ENCODE assay signal across 8 mouse cellular contexts in genomic region chrX:48424583-48424982, GRCm38 (mm10). TPM values are rescaled to one million over a fixed set of nuclear protein-coding genes. Genes with fewer than 3 reads are reported as not detected.
DNase-seq lines count a peak whose midpoint lies in the region; ATAC-seq and TF ChIP-seq lines count a peak whose summit lies in the region.

No protein-coding gene starts in this region.

- H3K4me1 ChIP-seq in intestine, postnatal 0 days (replicated peaks; ENCODE audit: control insufficient read depth, insufficient read depth, low read length): no peaks in the 10 kb centered on the region; the same call in 1 of the 2 replicates
- H3K4me1 ChIP-seq in forebrain, embryonic 13.5 days: no peaks in the 10 kb centered on the region
- no peaks in the 10 kb centered on the region; the same call in 1 of the 2 replicates for H3K4me1 ChIP-seq in hindbrain, embryonic 12.5 days

- no peaks in the 10 kb centered on the region for H3K27me3 ChIP-seq in intestine, postnatal 0 days (replicated peaks; ENCODE audit: control insufficient read depth, insufficient read depth, low read length)
- H3K27me3 ChIP-seq in forebrain, embryonic 13.5 days: no peaks in the 10 kb centered on the region
- no peaks in the 10 kb centered on the region for H3K27me3 ChIP-seq in hindbrain, embryonic 12.5 days

- H3K9ac ChIP-seq in intestine, postnatal 0 days (ENCODE audit: low read depth, low read length): no peak overlapping the region
- no peak overlapping the region for H3K9ac ChIP-seq in forebrain, embryonic 13.5 days
- H3K9ac ChIP-seq in hindbrain, embryonic 12.5 days: no peak overlapping the region

- DNase-seq in CD8-positive naive resting alpha-beta T cell, adult 2 months (ENCODE audit: low read depth in 2 of 2, low spot score in 2 of 2): peak; percentile 65 to 75
- peak; percentile 7 for DNase-seq in brain, adult 2 months (ENCODE audit: low read depth, low spot score)
- DNase-seq in lung, postnatal 25 days (ENCODE audit: low spot score): peak; percentile 65
- DNase-seq in thymus, postnatal 10 days (ENCODE audit: low spot score in 2 of 2): peak; percentile 61 to 73
- DNase-seq in left cerebral cortex, adult 2 months (ENCODE audit: extremely low spot score in 1 of 2, low spot score in 2 of 2): no peak

- H3K27ac ChIP-seq in intestine, postnatal 0 days (ENCODE audit: low read depth, low read length): peak overlapping the region; percentile 54
- H3K27ac ChIP-seq in left cerebral cortex, adult 2 months: no peak overlapping the region
- H3K27ac ChIP-seq in forebrain, embryonic 13.5 days: no peak overlapping the region
- H3K27ac ChIP-seq in hindbrain, embryonic 12.5 days: no peak overlapping the region

- TF ChIP-seq CTCF in intestine, postnatal 0 days (IDR thresholded peaks at IDR 0.05; ENCODE audit: low read depth): peak; percentile 38
- TF ChIP-seq CTCF in left cerebral cortex, adult 2 months (IDR thresholded peaks at IDR 0.05): no peak

- no peaks in the 10 kb centered on the region for H3K36me3 ChIP-seq in intestine, postnatal 0 days (ENCODE audit: control insufficient read depth, insufficient read depth)
- no peaks in the 10 kb centered on the region for H3K36me3 ChIP-seq in forebrain, embryonic 13.5 days (ENCODE audit: poor library complexity, severe bottlenecking)
- no peaks in the 10 kb centered on the region for H3K36me3 ChIP-seq in hindbrain, embryonic 12.5 days

- H3K9me3 ChIP-seq in intestine, postnatal 0 days (ENCODE audit: control insufficient read depth): no peaks in the 10 kb centered on the region
- H3K9me3 ChIP-seq in forebrain, embryonic 13.5 days (replicated peaks): no peaks in the 10 kb centered on the region
- H3K9me3 ChIP-seq in hindbrain, embryonic 12.5 days (replicated peaks): no peaks in the 10 kb centered on the region

- no peak overlapping the region; the same call in 1 of the 2 replicates for H3K4me3 ChIP-seq in intestine, postnatal 0 days (ENCODE audit: low read depth, low read length)
- H3K4me3 ChIP-seq in left cerebral cortex, adult 2 months: no peak overlapping the region
- H3K4me3 ChIP-seq in forebrain, embryonic 13.5 days: no peak overlapping the region
- H3K4me3 ChIP-seq in hindbrain, embryonic 12.5 days: no peak overlapping the region

- ATAC-seq in intestine, postnatal 0 days: peak; percentile 68
- no peak for ATAC-seq in forebrain, embryonic 13.5 days
- ATAC-seq in hindbrain, embryonic 12.5 days (ENCODE audit: low FRiP score): no peak

- H3K4me2 ChIP-seq in intestine, postnatal 0 days (replicated peaks; ENCODE audit: low read depth): peak overlapping the region; percentile 37
- no peak overlapping the region for H3K4me2 ChIP-seq in forebrain, embryonic 13.5 days
- no peak overlapping the region for H3K4me2 ChIP-seq in hindbrain, embryonic 12.5 days (replicated peaks)

- intact Hi-C loops in left cerebral cortex, adult 2 months (cut with DNase I): no loop called here

- WGBS in intestine, postnatal 0 days: 36% methylated on average over 3 of the region's 3 CpGs
- WGBS in forebrain, embryonic 13.5 days: 39% methylated on average over 3 of the region's 3 CpGs
- 40% methylated on average over 3 of the region's 3 CpGs for WGBS in hindbrain, embryonic 12.5 days

RNA-seq across cellular contexts. Expression of gene Elf4, which starts 38.3 kb away (rescaled TPM):
- polyA plus RNA-seq in intestine, postnatal 0 days (2015; fragmentation: Nextera tagmentation; extraction: Ambion mirVana): 10.6 and 11.1 TPM in 2 replicates
- under 1 TPM; 0.63 to 0.84 TPM for total RNA-seq in left cerebral cortex, adult 2 months (2021)
- 0.43 and 0.72 TPM in 2 replicates for polyA plus RNA-seq in forebrain, embryonic 13.5 days (2015; fragmentation: Nextera tagmentation; extraction: Ambion mirVana)
- polyA plus RNA-seq in hindbrain, embryonic 12.5 days (2016; fragmentation: Nextera tagmentation; extraction: Ambion mirVana): 2.1 and 2.9 TPM in 2 replicates

Comparison
In these comparisons a context has a peak if more than half of its experiments do, and no peak if none do; other contexts are left out.
1. DNase-seq: peak in CD8-positive naive resting alpha-beta T cell, adult 2 months (2 of 2), brain, adult 2 months (single experiment), lung, postnatal 25 days (single experiment) and thymus, postnatal 10 days (2 of 2); none in left cerebral cortex, adult 2 months (0 of 2).